Mouse (Mus musculus): ENCODE measurements around the gene Prelid1.

GRCm38 (mm10) chr13:55328171-55328570 is 7.9 kb downstream of the Prelid1 start:
- TF ChIP-seq CTCF (IDR thresholded peaks at IDR 0.05 in 2 of 3, conservative IDR thresholded peaks at IDR 0.05 in 1 of 3; ENCODE audit: control insufficient read depth in 1 of 3, insufficient read depth in 1 of 3, low read depth in 2 of 3, low read length in 3 of 3, poor library complexity in 1 of 3, severe bottlenecking in 1 of 3) (no peak), TBP (IDR thresholded peaks at IDR 0.05; ENCODE audit: low read depth, low read length) (no peak), TCF12 (IDR thresholded peaks at IDR 0.05; ENCODE audit: low read depth, low read length) (no peak), HCFC1 (IDR thresholded peaks at IDR 0.05; ENCODE audit: low read depth, low read length) (no peak), GABPA (IDR thresholded peaks at IDR 0.05; ENCODE audit: low read depth, low read length) (no peak), MAZ (IDR thresholded peaks at IDR 0.05; ENCODE audit: low read depth, low read length) (no peak)

All from MEL (cell line).